Mouse (Mus musculus): ENCODE measurements around the gene Tspan9. TPM values are rescaled to one million over a fixed set of nuclear protein-coding genes. Genes with fewer than 3 reads are reported as not detected.
A peak's percentile ranks its signal among the peaks of the same experiment; 100 is the strongest.

Gene Tspan9
- polyA plus RNA-seq, 1 experiment from 2014 or later: 102 TPM

DNA sequence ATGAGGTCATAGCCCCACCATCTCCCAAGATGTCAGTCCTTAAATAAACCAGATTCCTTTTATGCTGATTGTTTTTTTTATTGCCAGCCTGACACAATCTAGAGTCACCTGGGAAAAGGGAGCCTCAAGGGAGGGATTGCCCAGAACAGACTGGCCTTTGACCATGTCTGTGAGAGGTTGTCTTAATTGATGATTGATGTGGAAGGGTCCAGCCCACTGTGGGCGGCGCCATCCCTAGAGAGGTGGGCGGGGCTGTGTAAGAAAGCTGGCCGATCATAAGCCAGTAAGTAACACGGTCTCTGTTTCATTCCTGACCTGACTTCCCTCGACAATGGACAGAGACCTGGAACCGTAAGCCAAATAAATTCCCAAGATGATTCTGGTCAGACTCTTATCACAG lies 124.3 kb downstream of the Tspan9 start:
- Histone ChIP-seq H3K27me3 (ENCODE audit: insufficient read depth, low read length) (no peaks in the 10 kb centered on the region), H3K9ac (ENCODE audit: low read depth, low read length) (no peak overlapping the region), H3K9me3 (replicated peaks; ENCODE audit: low read length) (no peaks in the 10 kb centered on the region), H3K4me3 (replicated peaks; ENCODE audit: low read depth, low read length) (no peak overlapping the region), H3K36me3 (ENCODE audit: insufficient read depth, low read length) (no peaks in the 10 kb centered on the region), H3K4me1 (replicated peaks; ENCODE audit: insufficient read depth, low read length) (peaks cover 17% of the 10 kb centered on the region; the same call in 1 of the 2 replicates), H3K4me2 (ENCODE audit: low read length) (no peak overlapping the region), H3K27ac (no peak overlapping the region)
- ATAC-seq (replicated peaks; ENCODE audit: low FRiP score, low read depth) (no peak), DNase-seq (ENCODE audit: low spot score) (no peak)
- WGBS: 86% methylated on average over 7 of the region's 7 CpGs
- no peak for TF ChIP-seq CTCF (IDR thresholded peaks at IDR 0.05; ENCODE audit: low read depth)

DNA sequence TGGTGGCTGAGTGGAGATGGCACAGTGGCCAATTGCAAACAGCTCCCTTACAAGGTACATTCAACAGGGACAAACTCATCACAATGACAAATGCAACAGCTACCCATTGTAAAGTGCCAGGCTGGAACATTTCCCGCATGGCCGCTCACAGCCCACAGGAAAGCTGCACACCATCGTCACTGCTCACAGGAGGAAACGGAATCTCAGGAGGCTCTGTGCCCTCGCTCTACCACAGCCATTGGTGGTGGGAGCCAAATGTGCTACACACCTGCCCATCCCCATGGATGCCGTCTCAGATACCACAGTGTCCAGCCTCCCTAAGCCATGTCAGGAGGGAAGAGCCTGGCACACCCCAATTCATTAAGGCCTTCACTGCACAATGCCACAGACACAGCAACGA lies 128.1 kb downstream of the Tspan9 start:
- Histone ChIP-seq H3K27me3 (ENCODE audit: insufficient read depth, low read length) (no peaks in the 10 kb centered on the region), H3K4me1 (replicated peaks; ENCODE audit: insufficient read depth, low read length) (peaks cover 3% of the 10 kb centered on the region; the same call in 1 of the 2 replicates), H3K27ac (no peak overlapping the region), H3K9me3 (replicated peaks; ENCODE audit: low read length) (no peaks in the 10 kb centered on the region), H3K4me3 (replicated peaks; ENCODE audit: low read depth, low read length) (no peak overlapping the region), H3K9ac (ENCODE audit: low read depth, low read length) (no peak overlapping the region), H3K4me2 (ENCODE audit: low read length) (no peak overlapping the region), H3K36me3 (ENCODE audit: insufficient read depth, low read length) (no peaks in the 10 kb centered on the region)
- WGBS: 73% methylated on average over 7 of the region's 7 CpGs
- TF ChIP-seq CTCF (IDR thresholded peaks at IDR 0.05; ENCODE audit: low read depth): no peak
- DNase-seq (ENCODE audit: low spot score) (no peak), ATAC-seq (replicated peaks; ENCODE audit: low FRiP score, low read depth) (no peak)

DNA sequence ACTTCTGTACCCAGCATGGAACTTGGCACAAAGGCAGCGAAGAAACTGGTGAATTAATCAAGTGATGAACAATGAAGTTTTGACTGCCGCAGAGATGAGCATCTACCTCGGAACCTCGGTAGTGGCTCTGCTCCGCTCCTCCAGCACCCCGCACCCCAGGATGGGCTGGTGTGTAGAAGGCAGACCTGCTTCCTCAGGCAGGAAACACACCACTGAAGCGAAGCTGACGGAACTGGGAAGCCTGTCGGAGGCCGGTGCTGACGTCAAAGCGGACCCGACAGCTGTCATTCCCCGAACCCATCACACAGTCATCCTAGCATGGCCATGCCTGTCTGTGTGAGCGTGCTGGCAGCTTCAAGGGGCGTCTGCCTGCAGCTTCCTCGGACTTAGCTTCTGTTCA lies 131.6 kb downstream of the Tspan9 start:
- DNase-seq (ENCODE audit: low spot score) (no peak), ATAC-seq (replicated peaks; ENCODE audit: low FRiP score, low read depth) (no peak)
- WGBS: 67% methylated on average over 17 of the region's 17 CpGs
- H3K4me2 ChIP-seq (ENCODE audit: low read length): no peak overlapping the region
- H3K27me3 ChIP-seq (ENCODE audit: insufficient read depth, low read length): no peaks in the 10 kb centered on the region
- no peak for TF ChIP-seq CTCF (IDR thresholded peaks at IDR 0.05; ENCODE audit: low read depth)
- H3K9ac ChIP-seq (ENCODE audit: low read depth, low read length): no peak overlapping the region
- no peak overlapping the region for H3K4me3 ChIP-seq (replicated peaks; ENCODE audit: low read depth, low read length)
- peaks cover 3% of the 10 kb centered on the region; the same call in 1 of the 2 replicates for H3K4me1 ChIP-seq (replicated peaks; ENCODE audit: insufficient read depth, low read length)
- H3K9me3 ChIP-seq (replicated peaks; ENCODE audit: low read length): no peaks in the 10 kb centered on the region
- no peak overlapping the region for H3K27ac ChIP-seq
- no peaks in the 10 kb centered on the region for H3K36me3 ChIP-seq (ENCODE audit: insufficient read depth, low read length)

DNA sequence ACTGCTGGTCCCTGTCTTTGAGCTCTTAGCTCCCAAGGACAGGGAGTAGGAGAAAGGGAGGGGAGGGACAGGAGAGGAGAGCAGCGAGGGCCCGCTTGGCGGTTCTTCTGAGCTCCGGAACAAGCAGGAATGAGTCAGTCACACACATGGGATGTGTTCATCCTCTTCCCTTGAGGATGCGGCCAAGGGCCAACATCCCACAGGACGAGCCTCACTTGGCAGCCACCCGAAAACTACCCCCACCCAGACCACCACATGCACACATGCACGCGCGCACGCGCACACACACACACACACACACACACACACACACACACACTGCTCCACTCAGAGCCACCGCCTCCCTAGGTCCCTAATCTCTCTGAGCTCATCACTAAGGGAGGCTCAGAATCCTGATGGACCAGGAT lies 132.3 kb downstream of the Tspan9 start:
- peak; percentile 33 for DNase-seq (ENCODE audit: low spot score)
- 0 out of 2 replicates have a peak, but pooled peaks have one; percentile 26 for ATAC-seq (replicated peaks; ENCODE audit: low FRiP score, low read depth)
- WGBS: 73% methylated on average over 13 of the region's 13 CpGs
- Histone ChIP-seq H3K36me3 (ENCODE audit: insufficient read depth, low read length) (no peaks in the 10 kb centered on the region), H3K4me3 (replicated peaks; ENCODE audit: low read depth, low read length) (no peak overlapping the region), H3K27ac (no peak overlapping the region), H3K4me2 (ENCODE audit: low read length) (no peak overlapping the region), H3K4me1 (replicated peaks; ENCODE audit: insufficient read depth, low read length) (peaks cover 3% of the 10 kb centered on the region; the same call in 1 of the 2 replicates), H3K9me3 (replicated peaks; ENCODE audit: low read length) (no peaks in the 10 kb centered on the region), H3K9ac (ENCODE audit: low read depth, low read length) (no peak overlapping the region), H3K27me3 (ENCODE audit: insufficient read depth, low read length) (no peaks in the 10 kb centered on the region)
- no peak for TF ChIP-seq CTCF (IDR thresholded peaks at IDR 0.05; ENCODE audit: low read depth)

DNA sequence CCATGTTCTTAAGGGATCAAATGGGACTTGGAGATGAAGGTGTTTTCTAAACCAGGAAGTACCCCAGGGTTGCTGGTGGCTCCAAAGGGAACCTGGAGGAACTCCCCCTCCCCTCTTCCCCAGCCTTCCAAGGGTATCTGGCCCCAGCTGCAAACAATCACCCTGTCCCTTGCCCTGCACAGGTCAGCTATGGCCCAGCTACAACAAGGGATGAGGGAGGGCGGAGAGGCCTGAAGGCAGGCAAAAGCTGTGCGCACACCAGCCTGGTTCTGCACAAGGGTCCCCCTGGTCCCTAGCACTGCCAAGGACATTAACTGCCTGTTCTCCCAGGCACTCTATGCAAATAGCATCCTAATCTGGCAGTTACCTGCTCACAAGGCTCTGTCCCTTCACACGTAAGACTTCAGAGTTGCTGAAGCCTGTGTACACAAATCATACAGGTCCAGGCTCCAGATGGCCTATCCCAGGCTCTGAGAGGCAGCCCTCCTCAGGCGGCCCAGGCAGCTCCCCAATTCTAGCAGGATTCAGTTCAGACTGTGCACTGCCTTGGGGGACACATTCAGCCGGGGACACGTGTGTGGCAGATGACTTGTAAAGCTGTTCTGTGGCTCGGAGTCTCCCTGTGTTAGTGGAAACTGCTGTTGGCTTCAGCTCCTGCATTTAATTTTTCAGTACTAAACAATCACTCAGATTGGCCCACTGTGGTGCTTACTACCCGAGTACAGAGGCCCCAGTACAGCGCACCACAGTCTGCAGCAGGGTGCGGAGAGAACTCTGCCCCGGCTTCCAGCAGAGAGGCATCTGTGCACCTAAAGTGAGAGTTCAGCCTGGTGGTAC lies 133.0 kb downstream of the Tspan9 start:
- Histone ChIP-seq H3K9ac (ENCODE audit: low read depth, low read length) (no peak overlapping the region), H3K4me1 (replicated peaks; ENCODE audit: insufficient read depth, low read length) (peaks cover 3% of the 10 kb centered on the region; the same call in 1 of the 2 replicates), H3K4me2 (ENCODE audit: low read length) (no peak overlapping the region), H3K36me3 (ENCODE audit: insufficient read depth, low read length) (no peaks in the 10 kb centered on the region), H3K9me3 (replicated peaks; ENCODE audit: low read length) (no peaks in the 10 kb centered on the region), H3K4me3 (replicated peaks; ENCODE audit: low read depth, low read length) (no peak overlapping the region), H3K27ac (no peak overlapping the region), H3K27me3 (ENCODE audit: insufficient read depth, low read length) (no peaks in the 10 kb centered on the region)
- TF ChIP-seq CTCF (IDR thresholded peaks at IDR 0.05; ENCODE audit: low read depth): no peak
- WGBS: 75% methylated on average over 11 of the region's 11 CpGs
- DNase-seq (ENCODE audit: low spot score) (no peak), ATAC-seq (replicated peaks; ENCODE audit: low FRiP score, low read depth) (no peak)

DNA sequence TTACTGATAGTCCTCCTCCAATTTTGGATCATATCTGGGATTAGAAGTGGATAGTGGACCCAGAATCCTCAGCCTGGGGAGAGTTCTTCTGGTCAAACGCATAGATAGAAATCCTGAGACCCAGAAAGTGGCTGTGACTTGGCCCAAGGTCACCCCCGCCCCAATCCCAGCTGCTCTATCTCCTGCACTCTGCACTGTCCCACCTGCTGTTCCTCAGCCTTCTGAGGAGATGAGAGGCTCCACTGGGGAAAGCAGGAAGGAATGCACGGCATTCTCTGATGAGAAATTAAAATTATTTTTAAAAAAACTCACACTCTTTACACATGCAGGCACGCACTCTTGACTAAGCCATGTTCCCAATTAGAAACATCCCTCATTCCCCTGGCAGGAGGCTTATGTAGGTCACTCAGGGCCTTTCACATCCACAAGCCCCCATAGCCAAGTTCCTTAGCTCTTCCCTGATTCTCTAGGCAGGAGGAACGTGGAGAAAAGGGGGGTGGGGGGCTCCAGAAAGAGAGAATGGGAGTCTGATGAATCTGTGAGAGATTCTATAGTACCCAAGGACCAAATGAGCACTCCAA lies 135.3 kb downstream of the Tspan9 start:
- H3K4me2 ChIP-seq (ENCODE audit: low read length): no peak overlapping the region
- peaks cover 3% of the 10 kb centered on the region; the same call in 1 of the 2 replicates for H3K4me1 ChIP-seq (replicated peaks; ENCODE audit: insufficient read depth, low read length)
- no peak for ATAC-seq (replicated peaks; ENCODE audit: low FRiP score, low read depth)
- no peak overlapping the region for H3K27ac ChIP-seq
- no peak for DNase-seq (ENCODE audit: low spot score)
- H3K27me3 ChIP-seq (ENCODE audit: insufficient read depth, low read length): no peaks in the 10 kb centered on the region
- WGBS: 77% methylated on average over 5 of the region's 5 CpGs
- H3K9ac ChIP-seq (ENCODE audit: low read depth, low read length): no peak overlapping the region
- no peak overlapping the region for H3K4me3 ChIP-seq (replicated peaks; ENCODE audit: low read depth, low read length)
- no peak for TF ChIP-seq CTCF (IDR thresholded peaks at IDR 0.05; ENCODE audit: low read depth)
- no peaks in the 10 kb centered on the region for H3K9me3 ChIP-seq (replicated peaks; ENCODE audit: low read length)
- H3K36me3 ChIP-seq (ENCODE audit: insufficient read depth, low read length): no peaks in the 10 kb centered on the region

All from kidney, postnatal 0 days (tissue).